Mouse (Mus musculus) retina, postnatal 7 days (tissue): ENCODE measurements around the gene Ifnz.
A peak's percentile ranks its signal among the peaks of the same experiment; 100 is the strongest.
"Not testable (repeated sequence)": the region's sequence is repeated elsewhere in the genome, so short reads cannot be mapped to it uniquely, and the experiment has no call there.

Experiments
- DNase-seq: peaks from one replicate; pipeline ENCODE4 v3.0.0-alpha.2; 2012; ENCODE audit warnings: low read depth, low spot score

The Ifnz gene

DNA sequence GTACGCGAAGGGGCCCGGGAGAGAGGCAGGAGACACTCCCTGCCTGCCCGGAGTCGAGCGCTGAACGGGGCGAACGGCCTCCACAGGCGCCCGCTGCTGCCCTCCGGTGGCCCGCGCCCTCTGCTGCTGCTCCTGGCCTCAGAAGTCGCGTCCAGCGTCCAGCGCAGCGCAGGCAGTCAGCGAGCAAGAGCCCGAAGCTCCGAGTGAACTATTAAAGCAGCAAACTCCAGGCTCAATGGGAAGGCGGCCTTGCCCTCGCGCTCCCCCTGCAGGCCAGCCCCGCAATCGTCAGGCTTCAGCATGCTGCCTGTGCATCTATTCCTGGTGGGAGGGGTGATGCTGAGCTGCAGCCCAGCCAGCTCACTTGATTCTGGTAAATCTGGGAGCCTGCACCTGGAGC is 3.5 kb downstream of the Ifnz start, which contains the start of gene Gm13276:
Gene Gm13276 (plus strand): TSS at position 301 of the 400 bp plus-strand sequence.
- DNase-seq: not testable (repeated sequence)

DNA sequence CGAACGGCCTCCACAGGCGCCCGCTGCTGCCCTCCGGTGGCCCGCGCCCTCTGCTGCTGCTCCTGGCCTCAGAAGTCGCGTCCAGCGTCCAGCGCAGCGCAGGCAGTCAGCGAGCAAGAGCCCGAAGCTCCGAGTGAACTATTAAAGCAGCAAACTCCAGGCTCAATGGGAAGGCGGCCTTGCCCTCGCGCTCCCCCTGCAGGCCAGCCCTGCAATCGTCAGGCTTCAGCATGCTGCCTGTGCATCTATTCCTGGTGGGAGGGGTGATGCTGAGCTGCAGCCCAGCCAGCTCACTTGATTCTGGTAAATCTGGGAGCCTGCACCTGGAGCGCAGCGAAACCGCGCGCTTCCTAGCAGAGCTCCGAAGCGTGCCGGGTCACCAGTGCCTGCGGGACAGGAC is 6.5 kb downstream of the Ifnz start, which contains the start of gene Gm13277:
Gene Gm13277 (plus strand): TSS at position 231 of the 400 bp plus-strand sequence.
- not testable (repeated sequence) for DNase-seq

DNA sequence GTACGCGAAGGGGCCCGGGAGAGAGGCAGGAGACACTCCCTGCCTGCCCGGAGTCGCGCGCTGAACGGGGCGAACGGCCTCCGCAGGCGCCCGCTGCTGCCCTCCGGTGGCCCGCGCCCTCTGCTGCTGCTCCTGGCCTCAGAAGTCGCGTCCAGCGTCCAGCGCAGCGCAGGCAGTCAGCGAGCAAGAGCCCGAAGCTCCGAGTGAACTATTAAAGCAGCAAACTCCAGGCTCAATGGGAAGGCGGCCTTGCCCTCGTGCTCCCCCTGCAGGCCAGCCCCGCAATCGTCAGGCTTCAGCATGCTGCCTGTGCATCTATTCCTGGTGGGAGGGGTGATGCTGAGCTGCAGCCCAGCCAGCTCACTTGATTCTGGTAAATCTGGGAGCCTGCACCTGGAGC is 9.3 kb downstream of the Ifnz start, which contains the start of gene Gm13278:
Gene Gm13278 (plus strand): TSS at position 301 of the 400 bp plus-strand sequence.
- not testable (repeated sequence) for DNase-seq

DNA sequence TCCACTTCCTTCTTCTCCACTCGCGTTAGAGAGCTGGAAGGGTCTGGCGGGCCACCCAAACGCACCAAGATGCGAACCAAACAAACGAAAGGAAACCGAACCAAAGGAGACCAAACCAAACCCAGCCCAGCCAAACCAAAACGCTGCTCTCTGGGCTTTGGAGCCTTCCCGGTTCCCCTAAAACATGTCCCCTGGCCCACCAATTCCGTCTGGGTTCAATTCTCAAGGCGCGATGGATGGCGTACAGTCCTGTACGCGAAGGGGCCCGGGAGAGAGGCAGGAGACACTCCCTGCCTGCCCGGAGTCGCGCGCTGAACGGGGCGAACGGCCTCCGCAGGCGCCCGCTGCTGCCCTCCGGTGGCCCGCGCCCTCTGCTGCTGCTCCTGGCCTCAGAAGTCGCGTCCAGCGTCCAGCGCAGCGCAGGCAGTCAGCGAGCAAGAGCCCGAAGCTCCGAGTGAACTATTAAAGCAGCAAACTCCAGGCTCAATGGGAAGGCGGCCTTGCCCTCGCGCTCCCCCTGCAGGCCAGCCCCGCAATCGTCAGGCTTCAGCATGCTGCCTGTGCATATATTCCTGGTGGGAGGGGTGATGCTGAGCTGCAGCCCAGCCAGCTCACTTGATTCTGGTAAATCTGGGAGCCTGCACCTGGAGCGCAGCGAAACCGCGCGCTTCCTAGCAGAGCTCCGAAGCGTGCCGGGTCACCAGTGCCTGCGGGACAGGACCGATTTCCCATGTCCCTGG is 12.2 kb downstream of the Ifnz start, which contains the start of gene Gm13275:
Gene Gm13275 (plus strand): TSS at position 552 of the 740 bp plus-strand sequence.
- DNase-seq: not testable (repeated sequence)

DNA sequence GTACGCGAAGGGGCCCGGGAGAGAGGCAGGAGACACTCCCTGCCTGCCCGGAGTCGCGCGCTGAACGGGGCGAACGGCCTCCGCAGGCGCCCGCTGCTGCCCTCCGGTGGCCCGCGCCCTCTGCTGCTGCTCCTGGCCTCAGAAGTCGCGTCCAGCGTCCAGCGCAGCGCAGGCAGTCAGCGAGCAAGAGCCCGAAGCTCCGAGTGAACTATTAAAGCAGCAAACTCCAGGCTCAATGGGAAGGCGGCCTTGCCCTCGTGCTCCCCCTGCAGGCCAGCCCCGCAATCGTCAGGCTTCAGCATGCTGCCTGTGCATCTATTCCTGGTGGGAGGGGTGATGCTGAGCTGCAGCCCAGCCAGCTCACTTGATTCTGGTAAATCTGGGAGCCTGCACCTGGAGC is 15.2 kb downstream of the Ifnz start, which contains the start of gene Gm13279:
Gene Gm13279 (plus strand): TSS at position 301 of the 400 bp plus-strand sequence.
- not testable (repeated sequence) for DNase-seq

DNA sequence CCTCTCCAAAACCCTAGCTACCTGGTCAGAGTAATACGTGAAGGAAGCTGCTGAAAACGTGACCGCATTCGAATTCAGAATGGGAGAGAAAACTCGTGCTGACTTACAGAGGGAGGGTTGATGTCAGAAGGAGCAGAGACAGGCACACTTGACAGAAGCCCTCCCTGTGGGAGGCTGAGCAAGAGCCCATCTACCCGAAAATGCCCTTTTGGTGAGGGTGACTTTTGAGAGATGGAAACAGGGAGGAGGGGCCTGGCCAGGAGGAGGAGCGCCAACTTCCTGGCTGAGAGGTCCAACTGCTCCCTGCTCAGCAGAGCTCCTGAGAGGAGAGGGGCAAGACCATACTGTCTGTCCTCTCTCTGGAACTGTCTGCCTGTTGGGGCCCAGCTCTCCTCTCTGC is 17.4 kb downstream of the Ifnz start, which contains the start of gene Gm13285:
Gene Gm13285 (plus strand): TSS at position 301 of the 400 bp plus-strand sequence.
- not testable (repeated sequence) for DNase-seq

DNA sequence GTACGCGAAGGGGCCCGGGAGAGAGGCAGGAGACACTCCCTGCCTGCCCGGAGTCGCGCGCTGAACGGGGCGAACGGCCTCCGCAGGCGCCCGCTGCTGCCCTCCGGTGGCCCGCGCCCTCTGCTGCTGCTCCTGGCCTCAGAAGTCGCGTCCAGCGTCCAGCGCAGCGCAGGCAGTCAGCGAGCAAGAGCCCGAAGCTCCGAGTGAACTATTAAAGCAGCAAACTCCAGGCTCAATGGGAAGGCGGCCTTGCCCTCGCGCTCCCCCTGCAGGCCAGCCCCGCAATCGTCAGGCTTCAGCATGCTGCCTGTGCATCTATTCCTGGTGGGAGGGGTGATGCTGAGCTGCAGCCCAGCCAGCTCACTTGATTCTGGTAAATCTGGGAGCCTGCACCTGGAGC is 21.0 kb downstream of the Ifnz start, which contains the start of gene Gm13287:
Gene Gm13287 (plus strand): TSS at position 301 of the 400 bp plus-strand sequence.
- DNase-seq: not testable (repeated sequence)

DNA sequence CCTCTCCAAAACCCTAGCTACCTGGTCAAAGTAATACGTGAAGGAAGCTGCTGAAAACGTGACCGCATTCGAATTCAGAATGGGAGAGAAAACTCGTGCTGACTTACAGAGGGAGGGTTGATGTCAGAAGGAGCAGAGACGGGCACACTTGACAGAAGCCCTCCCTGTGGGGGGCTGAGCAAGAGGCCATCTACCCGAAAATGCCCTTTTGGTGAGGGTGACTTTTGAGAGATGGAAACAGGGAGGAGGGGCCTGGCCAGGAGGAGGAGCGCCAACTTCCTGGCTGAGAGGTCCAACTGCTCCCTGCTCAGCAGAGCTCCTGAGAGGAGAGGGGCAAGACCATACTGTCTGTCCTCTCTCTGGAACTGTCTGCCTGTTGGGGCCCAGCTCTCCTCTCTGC is 23.3 kb downstream of the Ifnz start, which contains the start of gene Gm13288:
Gene Gm13288 (plus strand): TSS at position 301 of the 400 bp plus-strand sequence.
- DNase-seq: not testable (repeated sequence)

DNA sequence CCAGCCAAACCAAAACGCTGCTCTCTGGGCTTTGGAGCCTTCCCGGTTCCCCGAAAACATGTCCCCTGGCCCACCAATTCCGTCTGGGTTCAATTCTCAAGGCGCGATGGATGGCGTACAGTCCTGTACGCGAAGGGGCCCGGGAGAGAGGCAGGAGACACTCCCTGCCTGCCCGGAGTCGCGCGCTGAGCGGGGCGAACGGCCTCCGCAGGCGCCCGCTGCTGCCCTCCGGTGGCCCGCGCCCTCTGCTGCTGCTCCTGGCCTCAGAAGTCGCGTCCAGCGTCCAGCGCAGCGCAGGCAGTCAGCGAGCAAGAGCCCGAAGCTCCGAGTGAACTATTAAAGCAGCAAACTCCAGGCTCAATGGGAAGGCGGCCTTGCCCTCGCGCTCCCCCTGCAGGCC is 23.8 kb downstream of the Ifnz start:
- not testable (repeated sequence) for DNase-seq

DNA sequence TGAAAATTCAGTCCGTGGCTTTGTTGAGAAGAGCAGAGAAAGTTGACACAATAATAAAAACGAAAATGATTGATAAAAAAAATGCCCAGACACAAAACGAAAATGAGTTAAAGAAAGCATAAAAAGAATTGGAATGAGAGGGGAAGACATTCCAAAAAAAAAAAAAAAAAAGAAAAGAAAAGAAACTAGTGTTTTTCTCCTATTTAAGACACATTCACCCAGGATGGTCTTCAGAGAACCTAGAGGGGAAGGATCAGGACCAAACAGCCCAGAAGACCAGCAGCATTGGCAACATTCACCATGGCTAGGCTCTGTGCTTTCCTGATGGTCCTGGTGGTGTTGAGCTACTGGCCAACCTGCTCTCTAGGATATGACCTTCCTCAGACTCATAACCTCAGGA is 34.0 kb downstream of the Ifnz start, which contains the start of gene Ifna7:
Gene Ifna7 (plus strand): TSS at position 301 of the 400 bp plus-strand sequence.
- no peak for DNase-seq

DNA sequence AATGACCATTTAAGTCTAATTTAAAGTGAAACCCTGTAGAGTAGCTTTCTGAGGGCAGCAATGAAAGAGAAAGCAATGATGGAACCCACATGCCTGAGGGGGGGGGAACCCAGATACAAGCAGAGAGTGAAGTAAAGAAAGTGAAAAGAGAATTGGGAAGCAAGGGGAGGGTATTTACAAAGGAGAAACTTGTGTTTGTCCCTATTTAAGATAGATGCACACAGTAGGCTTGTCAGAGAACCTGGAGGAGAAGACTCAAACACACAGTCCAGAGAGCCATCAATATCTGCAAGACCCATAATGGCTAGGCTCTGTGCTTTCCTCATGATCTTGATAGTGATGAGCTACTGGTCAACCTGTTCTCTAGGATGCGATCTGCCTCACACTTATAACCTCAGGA is 37.7 kb downstream of the Ifnz start, which contains the start of gene Ifna11:
Gene Ifna11 (plus strand): TSS at position 301 of the 400 bp plus-strand sequence.
- DNase-seq: no peak

DNA sequence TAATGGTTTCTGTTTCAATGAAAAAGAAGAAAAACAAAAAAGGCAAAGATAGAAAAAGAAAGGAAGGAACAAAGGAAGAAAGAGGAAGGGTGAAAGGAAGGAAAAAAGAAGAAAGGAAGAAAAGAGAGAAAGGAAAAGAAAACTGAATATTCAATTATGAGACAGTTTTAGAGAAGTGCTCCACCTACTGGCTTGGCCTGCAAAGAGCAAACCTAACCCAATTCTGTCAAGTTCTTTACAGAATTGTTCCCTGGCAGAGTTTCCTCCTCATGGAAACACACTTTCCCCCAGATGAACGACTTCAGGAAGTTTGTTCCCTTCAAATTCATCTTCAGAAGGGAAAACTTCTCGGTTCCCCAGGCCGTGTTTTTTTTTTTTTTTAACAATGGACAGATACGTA is 41.1 kb downstream of the Ifnz start:
- DNase-seq: peak; percentile 4

DNA sequence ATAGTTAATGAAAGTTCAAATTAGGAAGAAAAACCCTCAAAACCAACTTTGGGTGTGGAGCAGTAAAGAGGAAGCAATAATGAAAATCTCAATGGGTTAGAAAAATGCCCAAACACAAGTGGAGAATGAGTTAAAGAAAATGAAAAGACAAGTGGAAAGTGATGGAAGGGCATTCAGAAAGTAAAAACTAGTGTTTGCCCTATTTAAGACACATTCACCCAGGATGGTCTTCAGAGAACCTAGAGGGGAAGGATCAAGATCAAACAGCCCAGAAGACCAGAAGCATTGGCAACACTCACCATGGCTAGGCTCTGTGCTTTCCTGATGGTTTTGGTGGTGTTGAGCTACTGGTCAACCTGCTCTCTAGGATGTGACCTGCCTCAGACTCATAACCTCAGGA is 45.2 kb downstream of the Ifnz start, which contains the start of gene Ifna6:
Gene Ifna6 (plus strand): TSS at position 301 of the 400 bp plus-strand sequence.
- not testable (repeated sequence) for DNase-seq

DNA sequence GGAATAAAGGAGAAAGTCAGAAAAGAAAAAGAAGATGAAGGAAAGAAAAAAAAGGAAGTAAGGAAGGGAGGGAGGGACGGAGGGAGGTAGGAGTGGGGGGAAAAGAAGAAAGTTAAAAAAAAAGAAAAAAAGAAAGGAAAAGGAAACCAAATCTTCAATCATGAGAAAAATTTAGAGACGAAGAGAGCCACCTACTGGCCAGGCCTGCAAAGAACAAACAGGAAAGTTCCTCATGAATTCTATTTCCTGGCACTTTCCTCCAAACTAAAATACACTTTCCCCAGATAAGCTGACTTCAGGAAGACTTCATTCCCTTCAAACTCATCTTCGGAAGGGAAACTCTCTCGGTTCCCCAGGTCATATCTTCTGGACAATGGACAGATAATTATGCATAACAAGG is 48.6 kb downstream of the Ifnz start:
- no peak for DNase-seq
